Mouse (Mus musculus) urinary bladder, adult 2 months (tissue): ENCODE measurements around the gene Ormdl3. TPM values are rescaled to one million over a fixed set of nuclear protein-coding genes. Genes with fewer than 3 reads are reported as not detected.

Experiments
- DNase-seq: peaks from one replicate; pipeline ENCODE4 v3.0.0; 2022; ENCODE audit warnings: low spot score
- polyA plus RNA-seq: library from polyadenylated mRNA; depleted of rRNA; stranded (reverse); fragments of >200 nt; gene quantifications from 2 replicates; pipeline ENCODE4 v1.2.3, GENCODE M21; 2012; rRNA removed

Gene Ormdl3
- polyA plus RNA-seq, 1 experiment, result 63.7 TPM

DNA sequence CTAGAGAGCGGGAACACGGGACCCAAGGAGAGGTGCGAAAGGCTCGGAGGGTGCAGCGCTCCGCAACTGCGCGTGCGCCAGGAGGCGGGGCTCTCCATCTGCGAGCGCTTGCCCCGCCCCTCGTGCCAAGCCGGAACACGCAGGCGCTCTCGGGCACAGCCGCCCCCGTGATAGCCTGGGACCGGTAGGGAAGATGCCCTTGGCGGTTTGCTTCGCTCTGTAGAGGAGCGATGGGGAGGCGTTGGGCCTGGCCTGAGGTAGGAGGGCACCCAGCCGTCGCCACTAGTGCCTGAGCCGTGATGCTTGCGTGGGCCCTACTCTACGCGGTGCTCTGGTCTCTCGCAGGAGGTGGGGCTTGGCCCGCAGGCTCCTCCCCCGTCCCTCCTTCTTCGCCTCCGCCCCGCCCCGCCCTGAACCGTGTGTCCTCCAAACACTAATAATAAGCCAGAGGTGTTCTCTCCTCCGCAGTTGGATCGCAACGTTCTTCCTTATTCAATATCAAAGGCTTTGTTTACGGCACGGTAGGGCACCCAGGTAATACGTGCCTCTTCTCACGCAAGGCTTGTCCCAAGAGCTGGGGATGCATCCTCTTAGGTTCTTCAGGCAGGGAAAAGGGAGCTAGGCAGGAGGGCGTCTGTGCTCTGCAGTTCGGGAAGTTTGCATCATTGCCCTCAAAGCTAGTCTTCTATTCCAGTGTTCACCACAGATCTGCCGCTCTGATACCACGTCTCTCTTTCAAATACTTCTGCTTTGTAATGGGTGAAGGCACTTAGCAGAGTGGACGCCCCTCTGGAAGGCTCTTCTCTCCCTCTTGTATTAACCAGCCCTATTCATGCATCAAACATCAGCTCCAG lies 36.0 kb downstream of the Ormdl3 start, which contains the start of gene Zpbp2:
Zpbp2 (plus strand) TSS at position 123 of the 854 bp plus-strand sequence.
- DNase-seq, result peak; percentile 87

DNA sequence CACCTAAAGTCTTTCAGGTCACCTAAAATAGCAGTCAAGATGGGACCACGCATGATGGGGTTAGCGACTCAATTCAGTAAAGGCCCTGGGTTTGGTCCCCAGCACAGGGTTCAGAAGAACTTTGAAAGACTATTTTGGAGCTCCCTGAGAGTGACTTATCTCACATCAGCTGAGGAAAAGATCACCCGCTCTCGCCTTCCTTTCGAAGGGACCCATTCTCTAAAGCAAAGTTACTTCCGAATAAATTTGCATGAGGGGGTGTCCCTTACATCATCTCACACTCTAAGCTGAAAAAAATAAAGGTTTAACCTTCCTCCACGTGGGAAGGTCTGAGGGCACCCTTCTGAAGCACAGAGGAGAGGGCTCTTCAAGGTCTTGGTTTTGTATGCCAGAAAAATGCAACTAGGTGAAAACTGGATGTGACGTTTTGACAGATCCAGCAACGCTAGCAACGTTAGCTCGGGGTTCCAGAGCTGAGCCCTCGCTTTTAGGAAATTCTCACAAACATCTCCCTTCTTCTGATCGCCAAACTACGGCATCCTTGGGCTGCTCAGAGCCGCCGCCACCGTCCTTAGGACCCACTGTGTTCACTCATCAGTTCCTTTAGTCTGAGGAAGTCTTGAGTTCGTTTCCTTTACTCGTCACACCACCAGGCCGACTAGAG lies 36.7 kb downstream of the Ormdl3 start:
- DNase-seq, result no peak

DNA sequence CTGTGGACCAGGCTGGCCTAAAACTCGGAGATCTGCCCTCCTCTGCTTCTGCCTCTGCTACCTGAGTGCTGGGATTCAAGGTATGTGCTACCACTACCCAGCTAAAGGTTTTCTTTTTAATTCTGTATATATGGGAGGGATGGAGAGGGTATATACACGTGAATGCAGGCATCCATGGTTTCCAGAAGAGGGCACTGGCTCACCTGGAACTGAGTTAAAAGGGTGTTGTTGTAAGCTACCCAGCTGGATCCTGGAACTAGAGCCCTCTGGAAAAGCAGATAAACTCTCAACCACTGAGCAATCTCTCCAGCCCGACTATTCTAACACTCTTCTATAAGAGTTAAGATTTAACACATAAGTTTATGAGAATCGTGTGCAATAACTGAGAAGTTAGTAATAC lies 37.8 kb downstream of the Ormdl3 start:
- no peak for DNase-seq

DNA sequence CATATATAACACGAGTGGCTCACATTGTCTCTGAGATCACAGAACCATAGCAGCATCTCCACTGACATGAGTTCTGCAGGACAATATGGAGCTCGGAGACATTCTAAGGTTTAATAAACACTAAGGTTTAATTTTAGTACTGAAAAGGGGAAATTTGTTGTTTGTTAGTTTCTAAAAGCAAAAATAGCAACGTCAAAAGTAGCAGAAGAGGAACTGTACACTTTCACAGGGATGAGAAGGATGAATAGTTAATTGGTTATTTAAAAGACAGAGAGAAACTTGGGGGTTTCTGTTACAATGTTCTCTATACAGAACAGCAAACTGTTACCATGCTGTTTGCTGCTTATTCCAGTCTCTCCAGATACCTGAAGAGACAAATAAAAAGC lies 39.9 kb downstream of the Ormdl3 start:
- DNase-seq, result no peak

DNA sequence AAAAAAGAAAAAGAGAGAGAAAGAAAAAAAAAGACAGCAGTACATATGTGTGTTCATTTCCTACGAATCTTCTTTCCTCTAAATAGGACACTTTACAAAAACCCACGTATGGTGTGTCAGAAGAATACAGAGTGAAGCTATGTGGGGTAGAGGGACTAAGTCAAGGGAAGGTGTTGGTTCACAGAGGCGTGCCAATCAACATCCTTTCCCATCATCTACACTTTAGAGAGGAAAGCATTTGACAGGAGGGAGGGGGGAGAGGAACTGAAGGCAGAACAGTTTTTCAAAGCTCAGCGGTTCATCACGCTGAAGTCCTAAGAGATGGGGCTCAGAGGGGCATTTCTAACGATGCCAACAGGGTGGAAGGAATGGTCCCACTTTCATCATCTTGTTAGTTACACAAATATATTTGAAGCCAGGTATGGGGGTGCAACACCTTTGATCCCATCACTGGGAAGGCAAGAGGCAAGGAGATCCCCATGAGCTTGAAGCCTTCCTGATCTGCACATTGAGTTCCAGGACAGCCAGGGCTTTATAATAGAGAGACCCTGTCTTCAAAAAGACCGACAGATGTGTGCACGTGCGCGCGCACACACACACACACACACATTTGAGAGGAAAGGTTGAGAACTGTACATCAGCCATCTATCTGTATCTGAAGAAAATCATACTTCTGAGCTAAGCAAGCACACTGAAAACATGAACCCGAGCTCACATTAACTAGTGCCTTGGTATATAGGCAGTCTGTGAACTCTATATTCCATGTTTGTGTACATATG lies 40.5 kb downstream of the Ormdl3 start:
- no peak for DNase-seq

DNA sequence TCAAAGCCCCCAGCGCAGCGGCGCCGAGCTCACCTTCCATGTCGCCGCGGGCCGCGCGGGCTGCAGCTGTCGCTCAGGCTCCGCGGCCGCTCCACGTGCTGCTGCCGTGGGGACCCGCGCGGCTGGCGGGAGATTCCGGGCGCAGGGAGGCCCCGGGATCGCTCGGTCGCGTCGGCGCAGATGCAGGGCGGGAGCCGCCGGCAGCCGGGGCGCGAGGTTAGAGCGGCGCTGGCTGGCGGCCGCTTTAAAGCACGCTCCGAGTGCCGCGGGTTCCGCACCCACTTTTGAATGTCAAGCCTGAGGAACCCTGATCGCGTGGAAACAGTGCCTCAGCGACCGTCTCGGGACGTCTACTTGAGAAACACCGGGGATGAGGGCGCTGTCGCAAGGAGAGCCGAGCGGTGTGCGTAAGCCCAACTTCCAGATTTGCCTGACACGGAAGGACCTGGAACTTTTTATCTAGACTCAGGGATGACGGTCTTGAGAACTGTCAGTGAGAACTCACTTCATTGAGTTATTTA lies 41.4 kb downstream of the Ormdl3 start, which contains the start of gene Ikzf3:
Ikzf3 (minus strand) TSS at position 321 of the 521 bp plus-strand sequence.
- DNase-seq, result peak; percentile 51

DNA sequence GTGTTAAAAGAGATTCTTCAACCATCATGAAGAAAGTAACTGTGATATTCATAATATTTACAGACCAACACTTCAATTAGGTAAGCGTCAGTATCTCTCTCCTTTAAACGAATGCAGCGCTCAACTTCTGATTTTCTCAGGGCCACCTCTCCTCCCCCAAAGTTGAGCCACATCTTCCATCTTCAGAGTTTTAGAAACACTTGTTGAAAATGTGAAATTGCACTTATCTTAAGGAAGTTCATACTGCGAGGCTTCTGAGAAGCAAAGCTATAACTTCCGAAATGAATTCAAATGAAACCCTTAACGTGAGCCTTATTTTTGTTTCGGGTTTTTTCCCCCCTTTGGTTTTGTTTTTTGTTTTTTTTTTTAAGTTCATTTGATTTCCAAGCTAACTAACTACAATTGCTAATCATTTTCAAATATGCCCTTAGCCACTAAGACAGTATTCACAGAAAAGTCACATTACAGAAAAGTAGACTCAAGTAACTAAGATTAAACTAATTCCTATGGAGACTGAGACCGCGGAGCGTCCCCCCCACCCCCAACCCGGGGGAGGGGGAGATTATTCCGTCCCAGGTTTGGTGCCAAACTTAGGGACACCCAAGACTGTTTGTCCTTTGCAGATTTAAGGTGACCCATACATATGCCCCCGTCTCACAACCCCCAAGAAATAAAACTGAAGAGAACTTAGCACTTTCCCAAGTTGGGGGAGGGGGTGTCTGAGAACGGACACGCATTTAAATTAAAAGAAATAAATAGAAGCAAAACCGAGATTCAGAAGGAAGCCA lies 42.1 kb downstream of the Ormdl3 start:
- DNase-seq, result no peak

DNA sequence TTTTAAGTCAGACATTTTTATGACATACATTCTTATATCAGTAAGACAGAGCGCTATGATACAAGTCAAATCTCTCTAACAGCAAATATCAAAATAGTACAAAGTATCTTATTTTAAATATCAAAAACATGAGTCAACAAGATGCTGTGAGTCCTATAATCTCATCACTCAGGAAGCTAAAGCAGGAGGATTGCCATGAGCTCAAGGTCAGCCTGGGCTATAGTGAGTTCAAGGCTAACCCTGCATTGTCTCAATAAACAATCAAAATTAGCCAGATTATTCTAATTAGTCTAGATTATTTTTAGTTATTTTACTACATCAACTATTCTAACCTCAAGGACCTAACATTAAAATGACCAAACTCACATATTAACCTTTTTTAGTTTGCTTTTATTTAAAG lies 43.8 kb downstream of the Ormdl3 start:
- DNase-seq, result no peak

DNA sequence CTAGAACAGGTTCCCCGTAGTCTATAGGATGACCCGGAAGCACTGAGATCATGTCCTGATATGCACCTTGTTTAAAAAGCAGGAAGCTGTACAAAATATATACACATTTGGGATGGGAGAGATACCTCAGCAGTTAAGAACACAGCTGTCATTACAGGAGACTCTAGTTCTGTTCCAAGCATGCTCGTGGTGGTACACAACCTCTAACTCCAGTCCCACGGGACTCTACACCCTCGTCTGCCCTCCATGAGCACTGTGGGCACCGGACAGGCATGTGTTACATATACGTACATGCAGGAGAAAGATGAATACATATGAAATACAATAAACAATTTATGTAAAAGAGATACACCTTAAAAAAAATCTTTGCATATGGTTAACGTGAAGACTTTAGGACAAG lies 44.6 kb downstream of the Ormdl3 start:
- DNase-seq, result no peak

DNA sequence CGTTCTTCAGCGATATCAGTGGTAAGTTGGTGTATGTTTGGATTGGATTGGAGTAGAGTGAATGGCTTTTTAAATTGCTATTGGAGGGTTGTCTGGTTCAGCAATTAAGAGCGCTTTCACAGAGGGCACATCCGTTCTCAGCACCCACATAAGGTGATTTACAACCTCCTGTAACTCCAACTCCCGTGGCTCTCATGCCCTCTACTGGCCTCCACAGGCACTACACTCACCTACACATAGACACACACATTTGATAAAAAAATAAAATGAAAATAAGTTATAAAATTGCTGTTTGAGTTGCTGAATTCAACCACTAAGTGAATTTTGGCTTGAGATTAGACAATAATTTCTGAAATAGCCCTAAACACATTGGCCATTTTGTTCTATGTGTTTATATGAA lies 46.8 kb downstream of the Ormdl3 start:
- DNase-seq, result no peak

DNA sequence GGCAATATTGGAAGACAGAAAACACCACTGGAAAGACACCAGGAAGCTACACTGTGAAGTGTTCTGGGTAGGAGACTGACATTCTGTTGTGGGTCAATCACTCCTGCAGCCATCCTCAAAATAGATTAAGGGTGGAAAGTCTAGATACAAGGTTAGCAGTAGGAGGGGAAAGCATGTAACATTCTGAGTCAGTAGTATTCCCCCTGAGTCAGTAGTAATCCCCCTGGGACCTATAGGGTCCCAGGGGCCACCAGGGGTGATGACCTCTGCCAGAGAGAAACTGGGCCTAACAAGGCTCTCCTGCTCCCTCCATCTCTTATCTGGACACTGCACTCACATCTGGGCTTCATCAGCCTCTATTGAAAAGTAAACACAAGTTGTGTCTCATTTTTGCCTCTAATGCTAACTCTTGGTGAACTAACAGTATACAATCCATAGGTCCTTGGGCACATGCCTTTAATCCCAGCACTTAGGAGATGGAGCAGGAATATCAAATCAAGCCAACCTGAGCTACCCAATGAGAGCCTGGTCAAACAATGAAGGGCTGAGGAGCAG lies 49.6 kb downstream of the Ormdl3 start:
- DNase-seq, result no peak

Other genes starting within 250 kb of the Ormdl3 start
- 0.07 and 0.15 TPM in 2 replicates for gene Ppp1r1b, start 239.0 kb downstream of the Ormdl3 start, polyA plus RNA-seq
- 34.8 and 45.8 TPM in 2 replicates for gene Stard3, start 229.0 kb downstream of the Ormdl3 start, polyA plus RNA-seq
- 7.0 and 9.0 TPM in 2 replicates for gene Tcap, start 203.6 kb downstream of the Ormdl3 start, polyA plus RNA-seq
- gene Pnmt, start 200.9 kb downstream of the Ormdl3 start, polyA plus RNA-seq, result 0.10 TPM in 1 of 2 replicates, not detected in the other
- gene Pgap3, start 186.9 kb downstream of the Ormdl3 start, polyA plus RNA-seq, result 10.5 and 12.7 TPM in 2 replicates
- gene Erbb2, start 174.9 kb downstream of the Ormdl3 start, polyA plus RNA-seq, result 29.2 and 29.5 TPM in 2 replicates
- gene Mien1, start 148.4 kb downstream of the Ormdl3 start, polyA plus RNA-seq, result 105 and 127 TPM in 2 replicates
- gene Grb7, start 141.0 kb downstream of the Ormdl3 start, polyA plus RNA-seq, result 41.1 and 52.0 TPM in 2 replicates
- gene Ikzf3, start 41.3 kb downstream of the Ormdl3 start, polyA plus RNA-seq, result 8.6 and 10.1 TPM in 2 replicates
- gene Zpbp2, start 36.3 kb downstream of the Ormdl3 start, polyA plus RNA-seq, result 1.4 and 2.5 TPM in 2 replicates
- gene Lrrc3c, start 10.9 kb upstream of the Ormdl3 start, polyA plus RNA-seq, result not detected in 2 replicates
- 0.47 and 0.52 TPM in 2 replicates for gene Gm12355, start 38.3 kb upstream of the Ormdl3 start, polyA plus RNA-seq
- not detected in 2 replicates for gene Gsdma3, start 39.0 kb upstream of the Ormdl3 start, polyA plus RNA-seq
- gene Gsdma2, start 59.4 kb upstream of the Ormdl3 start, polyA plus RNA-seq, result not detected in 2 replicates
- gene Gsdma, start 77.0 kb upstream of the Ormdl3 start, polyA plus RNA-seq, result 0.72 and 0.87 TPM in 2 replicates
- 108 and 115 TPM in 2 replicates for gene Psmd3, start 95.2 kb upstream of the Ormdl3 start, polyA plus RNA-seq
- 0.38 and 0.73 TPM in 2 replicates for gene Csf3, start 113.9 kb upstream of the Ormdl3 start, polyA plus RNA-seq
- 29.6 and 32.8 TPM in 2 replicates for gene Med24, start 142.1 kb upstream of the Ormdl3 start, polyA plus RNA-seq
- gene Thra, start 153.3 kb upstream of the Ormdl3 start, polyA plus RNA-seq, result 62.2 and 88.1 TPM in 2 replicates
- gene Nr1d1, start 188.0 kb upstream of the Ormdl3 start, polyA plus RNA-seq, result 119 and 219 TPM in 2 replicates
- gene Msl1, start 208.1 kb upstream of the Ormdl3 start, polyA plus RNA-seq, result 57.0 and 58.7 TPM in 2 replicates
- 24.7 and 29.5 TPM in 2 replicates for gene Casc3, start 217.5 kb upstream of the Ormdl3 start, polyA plus RNA-seq
- gene Rapgefl1, start 249.4 kb upstream of the Ormdl3 start, polyA plus RNA-seq, result 56.6 and 66.4 TPM in 2 replicates